Mouse (Mus musculus): ENCODE results near the gene Mtrf1.
"Not testable (repeated sequence)": the region's sequence is repeated elsewhere in the genome, so short reads cannot be mapped to it uniquely, and the experiment has no call there.

Gene Mtrf1

DNA sequence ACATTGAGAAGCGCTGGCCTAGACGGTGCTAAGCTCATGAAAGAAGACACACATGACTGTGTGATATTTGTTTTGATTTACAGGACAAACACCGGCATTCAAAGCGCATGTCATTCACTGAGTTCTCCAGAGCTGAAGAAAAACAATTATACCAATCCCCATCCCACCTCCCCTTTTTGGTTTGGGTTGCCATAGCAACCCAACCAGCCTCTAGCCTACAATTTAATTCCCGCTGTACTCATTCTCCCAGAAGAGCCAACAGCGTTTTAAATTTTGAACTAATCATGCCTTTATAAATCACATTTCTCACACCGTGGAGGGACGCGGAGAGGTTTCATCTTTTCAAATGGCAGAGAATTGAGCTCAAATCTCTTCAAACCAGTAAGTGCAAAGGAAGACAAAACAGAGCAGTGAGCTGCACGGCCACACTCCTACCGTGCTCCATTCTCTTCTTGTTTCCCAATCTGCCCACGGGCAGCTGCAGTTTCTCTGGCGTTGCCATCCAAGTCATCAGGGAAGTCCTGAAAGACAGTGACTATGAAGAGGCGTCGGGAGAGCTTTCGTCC lies 47.6 kb downstream of the Mtrf1 start:
- no peak for DNase-seq (ENCODE audit: extremely low read depth, low read depth, low spot score)

DNA sequence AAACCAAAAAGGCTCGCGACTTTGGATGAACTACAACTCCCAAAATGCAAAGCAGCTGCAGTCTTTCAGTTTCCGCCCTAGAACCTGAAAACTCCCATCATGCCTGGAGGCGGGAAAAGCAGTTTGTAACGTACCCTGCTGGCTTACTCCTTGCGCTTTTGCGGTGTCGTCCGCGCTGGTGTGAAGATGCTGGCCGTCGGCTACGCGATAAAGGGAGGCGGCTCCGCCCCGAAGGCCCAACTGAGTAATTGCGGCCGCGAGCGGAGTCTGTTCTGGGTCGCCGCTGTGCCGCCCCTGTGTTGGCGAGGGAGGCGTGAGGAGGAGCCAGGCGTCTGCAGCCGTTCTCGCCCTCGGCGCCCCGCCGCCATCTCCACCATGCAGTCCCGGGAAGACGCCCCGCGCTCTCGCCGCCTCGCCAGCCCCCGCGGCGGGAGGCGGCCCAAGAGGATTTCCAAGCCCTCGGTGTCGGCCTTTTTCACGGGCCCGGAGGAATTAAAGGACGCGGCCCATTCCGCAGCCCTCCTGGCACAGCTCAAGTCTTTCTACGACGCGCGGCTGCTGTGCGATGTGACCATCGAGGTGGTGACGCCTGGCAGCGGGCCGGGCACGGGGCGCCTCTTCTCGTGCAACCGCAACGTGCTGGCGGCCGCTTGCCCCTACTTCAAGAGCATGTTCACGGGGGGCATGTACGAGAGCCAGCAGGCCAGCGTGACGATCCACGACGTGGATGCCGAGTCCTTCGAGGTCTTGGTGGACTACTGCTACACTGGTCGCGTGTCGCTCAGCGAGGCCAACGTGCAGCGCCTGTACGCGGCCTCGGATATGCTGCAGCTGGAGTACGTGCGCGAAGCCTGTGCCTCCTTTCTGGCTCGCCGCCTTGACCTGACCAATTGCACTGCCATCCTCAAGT lies 54.4 kb downstream of the Mtrf1 start, which contains the start of gene Kbtbd6:
TSS of gene Kbtbd6 (plus strand) at position 155 of the 910 bp plus-strand sequence.
- DNase-seq (ENCODE audit: extremely low read depth, low read depth, low spot score), result peak; percentile 50

DNA sequence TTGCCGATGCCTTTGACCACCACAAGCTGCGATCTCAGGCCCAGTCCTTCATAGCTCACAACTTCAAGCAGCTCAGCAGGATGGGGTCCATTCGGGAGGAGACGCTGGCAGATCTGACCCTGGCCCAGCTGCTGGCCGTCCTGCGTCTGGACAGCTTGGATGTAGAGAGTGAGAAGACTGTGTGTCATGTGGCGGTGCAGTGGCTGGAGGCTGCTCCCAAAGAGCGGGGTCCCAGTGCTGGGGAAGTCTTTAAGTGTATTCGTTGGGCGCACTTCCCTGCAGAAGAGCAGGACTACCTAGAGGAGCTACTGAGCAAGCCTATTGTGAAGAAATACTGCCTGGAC lies 55.0 kb downstream of the Mtrf1 start:
- not testable (repeated sequence) for DNase-seq (ENCODE audit: extremely low read depth, low read depth, low spot score)

DNA sequence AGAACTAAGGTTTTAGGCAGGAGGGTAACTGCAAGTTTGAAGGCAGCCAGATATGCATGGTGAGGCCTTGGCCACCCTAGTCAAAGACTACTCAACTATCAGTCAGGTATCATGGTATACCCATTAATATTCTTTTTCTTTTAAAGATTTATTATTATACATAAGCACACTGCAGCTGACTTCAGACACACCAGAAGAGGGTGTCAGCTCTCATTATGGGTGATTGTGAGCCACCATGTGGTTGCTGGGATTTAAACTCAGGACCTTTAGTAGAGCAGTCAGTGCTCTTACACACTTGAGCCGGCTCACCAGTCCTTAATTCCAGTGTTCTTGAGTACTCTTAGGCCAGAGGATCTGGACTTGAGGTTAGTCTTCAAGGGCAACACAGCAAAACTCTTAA lies 62.8 kb downstream of the Mtrf1 start:
- no peak for DNase-seq (ENCODE audit: extremely low read depth, low read depth, low spot score)

DNA sequence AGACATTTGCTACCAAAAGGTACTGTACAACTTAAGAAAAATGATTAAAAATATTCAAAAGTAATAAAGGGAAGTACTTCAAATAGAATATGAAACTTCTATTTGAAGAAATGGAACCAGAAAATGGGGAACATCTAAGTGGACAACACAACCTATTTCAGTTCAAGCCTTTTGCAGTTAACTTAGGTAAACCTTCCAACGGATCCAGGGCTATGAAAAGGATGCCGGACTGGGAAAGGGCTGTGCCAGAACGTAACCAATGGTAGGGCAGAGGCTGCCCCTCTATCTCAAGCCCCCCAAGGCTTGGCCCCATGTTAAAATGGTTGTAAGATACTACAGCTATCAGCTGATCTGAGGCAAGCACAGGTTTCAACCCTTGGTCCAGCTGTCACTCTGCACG lies 63.4 kb downstream of the Mtrf1 start:
- no peak for DNase-seq (ENCODE audit: extremely low read depth, low read depth, low spot score)

DNA sequence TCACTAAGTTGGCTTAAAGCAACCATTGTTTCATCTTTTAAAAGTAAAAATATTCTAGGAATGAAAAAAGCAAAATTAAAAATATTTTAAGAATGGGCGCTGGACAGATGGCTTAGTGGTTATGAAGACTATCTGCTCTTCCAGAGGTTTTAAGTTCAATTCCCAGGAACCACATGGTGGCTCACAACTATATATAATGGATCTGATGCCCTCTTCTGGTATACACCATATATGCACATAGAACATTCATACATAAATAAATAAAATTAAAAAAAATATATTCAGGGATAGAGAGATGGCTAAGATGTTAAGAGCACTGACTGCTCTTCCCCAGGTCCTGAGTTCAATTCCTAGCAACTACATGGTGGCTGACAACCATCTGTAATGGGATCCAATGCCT lies 68.1 kb downstream of the Mtrf1 start:
- no peak for DNase-seq (ENCODE audit: extremely low read depth, low read depth, low spot score)

DNA sequence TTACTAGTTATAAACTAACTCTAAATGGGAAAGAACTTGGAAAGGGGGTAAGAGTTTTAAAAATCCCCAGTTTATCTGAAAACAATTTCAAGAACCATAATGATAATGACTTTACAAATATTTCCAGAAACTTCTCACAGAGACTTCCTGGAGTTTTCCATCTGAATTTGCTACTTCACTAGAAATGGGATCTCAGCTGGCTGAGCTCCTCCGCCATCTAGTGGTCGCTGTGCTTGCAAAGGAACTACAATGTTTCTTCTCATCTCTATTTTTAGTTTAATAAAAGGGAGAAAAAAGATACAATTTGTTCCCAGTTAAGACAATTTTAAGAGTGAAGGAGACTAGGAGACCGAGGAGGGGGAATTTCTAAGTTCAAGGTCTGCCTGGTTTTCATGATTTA lies 70.0 kb downstream of the Mtrf1 start:
- no peak for DNase-seq (ENCODE audit: extremely low read depth, low read depth, low spot score)
